Mouse (Mus musculus) CH12.LX (cell line): Measurements from ENCODE around the gene Dnm2. TPM values are rescaled to one million over a fixed set of nuclear protein-coding genes. Genes with fewer than 3 reads are reported as not detected.

ENCODE experiments used
- DNase-seq: peaks from one replicate; pipeline ENCODE4 v3.0.0-alpha.2; 2013; ENCODE audit errors: extremely low read depth
- H3K27ac ChIP-seq: 2 replicates; pipeline ENCODE4 v1.5.1; 2012; ENCODE audit warnings: low read depth, mild to moderate bottlenecking, control low read depth, moderate library complexity; ENCODE audit not compliant: insufficient read depth
- H3K27me3 ChIP-seq: replicated peaks from 2 replicates; pipeline ENCODE3; 2012; ENCODE audit warnings: inconsistent platforms
- H3K36me3 ChIP-seq, 2 experiments: replicated peaks in 1 of 2; 2 replicates each; pipeline versions ENCODE3 to v1.6.1; 2012; ENCODE audit warnings: inconsistent platforms in 1 of 2, low read length in 1 of 2, mild to moderate bottlenecking in 1 of 2, mixed read lengths in 1 of 2, moderate library complexity in 1 of 2; ENCODE audit not compliant: control insufficient read depth in 1 of 2, insufficient read depth in 1 of 2
- H3K4me1 ChIP-seq, 2 experiments: 2 replicates each; pipeline ENCODE4 v1.6.1; 2012; ENCODE audit warnings: inconsistent platforms in 1 of 2, moderate library complexity in 1 of 2; ENCODE audit not compliant: insufficient read depth in 2 of 2, control insufficient read depth in 1 of 2
- H3K4me2 ChIP-seq: 2 replicates; pipeline ENCODE4 v1.6.1; 2012; ENCODE audit warnings: low read depth, mild to moderate bottlenecking, control low read depth; ENCODE audit not compliant: poor library complexity, insufficient read depth, severe bottlenecking
- H3K4me3 ChIP-seq, 3 experiments: fragments of 150-350 bp in 1 of 3; sonication (generic) in 1 of 3; replicated peaks in 1 of 3; 2 replicates each; pipeline versions ENCODE3 to v1.5.1; 2011 to 2012; ENCODE audit warnings: low read depth in 2 of 3, low read length in 2 of 3, mild to moderate bottlenecking in 2 of 3, moderate library complexity in 2 of 3, control low read depth in 1 of 3, improper control_type of control experiment in 1 of 3, inconsistent platforms in 1 of 3, mixed read lengths in 1 of 3; ENCODE audit not compliant: poor library complexity in 1 of 3
- H3K79me2 ChIP-seq: replicated peaks from 2 replicates; pipeline ENCODE4 v1.6.1; 2012; ENCODE audit warnings: mild to moderate bottlenecking, moderate library complexity; ENCODE audit not compliant: control insufficient read depth, poor library complexity, insufficient read depth, severe bottlenecking; ENCODE audit errors: extremely low read depth
- H3K9ac ChIP-seq: 2 replicates; pipeline ENCODE4 v1.6.1; 2012; ENCODE audit warnings: low read depth, mild to moderate bottlenecking, control low read depth, moderate library complexity; ENCODE audit not compliant: insufficient read depth
- H3K9me3 ChIP-seq: replicated peaks from 2 replicates; pipeline ENCODE3; 2012; ENCODE audit warnings: low read length, inconsistent platforms, mixed read lengths
- BHLHE40 ChIP-seq: IDR thresholded peaks from 2 replicates; pipeline ENCODE4 v1.6.1; 2011; ENCODE audit warnings: mild to moderate bottlenecking, low read depth, low read length, improper control_type of control experiment
- CTCF ChIP-seq, 2 experiments: IDR thresholded peaks in 1 of 2; conservative IDR thresholded peaks in 1 of 2; 2 replicates each; pipeline ENCODE4 v1.5.1; 2011 to 2012; ENCODE audit warnings: low read depth in 2 of 2, low read length in 2 of 2, improper control_type of control experiment in 1 of 2, inconsistent platforms in 1 of 2, mild to moderate bottlenecking in 1 of 2, moderate library complexity in 1 of 2
- E2F4 ChIP-seq: IDR thresholded peaks from 2 replicates; pipeline ENCODE4 v1.6.1; 2011; ENCODE audit warnings: low read depth, low read length, improper control_type of control experiment; ENCODE audit not compliant: insufficient replicate concordance
- ELF1 ChIP-seq: IDR thresholded peaks from 2 replicates; pipeline ENCODE4 v1.6.1; 2014; ENCODE audit warnings: low read depth, mild to moderate bottlenecking, inconsistent platforms, low read length, improper control_type of control experiment
- IRF4 ChIP-seq: IDR thresholded peaks from 2 replicates; pipeline ENCODE4 v1.6.1; 2014; ENCODE audit warnings: low read depth, mild to moderate bottlenecking, inconsistent platforms, low read length, improper control_type of control experiment
- MAX ChIP-seq: IDR thresholded peaks from 2 replicates; pipeline ENCODE4 v1.6.1; 2011; ENCODE audit warnings: low read length, improper control_type of control experiment
- MXI1 ChIP-seq: IDR thresholded peaks from 2 replicates; pipeline ENCODE4 v1.6.1; 2011; ENCODE audit warnings: mild to moderate bottlenecking, low read depth, low read length, improper control_type of control experiment
- MYC ChIP-seq: IDR thresholded peaks from 2 replicates; pipeline ENCODE4 v1.6.1; 2011; ENCODE audit warnings: low read depth, mild to moderate bottlenecking, improper control_type of control experiment, low read length
- NELFE ChIP-seq: IDR thresholded peaks from 2 replicates; pipeline ENCODE4 v1.6.1; 2011; ENCODE audit warnings: low read depth, low read length, improper control_type of control experiment
- NRF1 ChIP-seq: IDR thresholded peaks from 2 replicates; pipeline ENCODE4 v1.6.1; 2014; ENCODE audit warnings: low read depth, mild to moderate bottlenecking, inconsistent platforms, low read length, improper control_type of control experiment, moderate library complexity
- POLR2AphosphoS2 ChIP-seq: IDR thresholded peaks from 2 replicates; pipeline ENCODE4 v1.6.1; 2011; ENCODE audit warnings: low read depth, low read length, improper control_type of control experiment
- RAD21 ChIP-seq: IDR thresholded peaks from 2 replicates; pipeline ENCODE4 v1.6.1; 2011; ENCODE audit warnings: low read depth, mild to moderate bottlenecking, low read length, improper control_type of control experiment, moderate library complexity
- RCOR1 ChIP-seq: conservative IDR thresholded peaks from 2 replicates; pipeline ENCODE4 v1.6.1; 2012; ENCODE audit warnings: low read depth, mild to moderate bottlenecking, inconsistent platforms, low read length, improper control_type of control experiment
- SIN3A ChIP-seq: IDR thresholded peaks from 2 replicates; pipeline ENCODE4 v1.6.1; 2012; ENCODE audit warnings: low read length, improper control_type of control experiment, inconsistent platforms
- TCF12 ChIP-seq: IDR thresholded peaks from 2 replicates; pipeline ENCODE4 v1.6.1; 2014; ENCODE audit warnings: low read depth, mild to moderate bottlenecking, inconsistent platforms, low read length, improper control_type of control experiment
- UBTF ChIP-seq: IDR thresholded peaks from 2 replicates; pipeline ENCODE4 v1.6.1; 2012; ENCODE audit warnings: low read depth, mild to moderate bottlenecking, inconsistent platforms, low read length, improper control_type of control experiment, moderate library complexity
- USF1 ChIP-seq: IDR thresholded peaks from 2 replicates; pipeline ENCODE4 v1.6.1; 2014; ENCODE audit warnings: low read depth, mild to moderate bottlenecking, inconsistent platforms, low read length, improper control_type of control experiment
- USF2 ChIP-seq: conservative IDR thresholded peaks from 2 replicates; pipeline ENCODE4 v1.6.1; 2011; ENCODE audit warnings: low read depth, low read length, improper control_type of control experiment
- ZC3H11A ChIP-seq: IDR thresholded peaks from 2 replicates; pipeline ENCODE4 v1.6.1; 2012; ENCODE audit warnings: low read depth, mild to moderate bottlenecking, inconsistent platforms, low read length, improper control_type of control experiment
- ZKSCAN1 ChIP-seq: IDR thresholded peaks from 2 replicates; pipeline ENCODE4 v1.6.1; 2012; ENCODE audit warnings: low read depth, inconsistent platforms, low read length, improper control_type of control experiment, borderline replicate concordance
- dilution Hi-C: fragments of 300-500 bp; cut with MboI; formaldehyde crosslinking; loops from 2 replicates; pipeline ENCODE4 v1.14.3; 2020; ENCODE audit warnings: low sequenced_read_pairs; ENCODE audit not compliant: extremely low pct_unique_long_range_greater_than_20kb, extremely low pct_ligation_motif_present
- in situ Hi-C: fragments of 300-500 bp; cut with MboI; formaldehyde crosslinking; loops from 3 replicates; pipeline ENCODE4 v1.14.3; 2019; ENCODE audit warnings: low sequenced_read_pairs, low pct_ligation_motif_present, low pct_unique_long_range_greater_than_20kb, mixed read lengths
- polyA plus RNA-seq: library from polyadenylated mRNA; unstranded; fragments of >175 nt; gene quantifications from 2 replicates; pipeline ENCODE4 v1.2.1, GENCODE M21; 2012; ENCODE audit warnings: low read depth; ENCODE audit not compliant: insufficient read length
- total RNA-seq, 2 experiments: library from RNA; depleted of rRNA; stranded (reverse); fragments of 300-350 nt in 1 of 2; fragments of >200 nt in 1 of 2; gene quantifications; 2 replicates each; pipeline ENCODE4 v1.2.3; 2012 to 2014

The Dnm2 gene
- total and polyA plus RNA-seq, 3 experiments = 36.4 to 64.3 (median 55.4) TPM

DNA sequence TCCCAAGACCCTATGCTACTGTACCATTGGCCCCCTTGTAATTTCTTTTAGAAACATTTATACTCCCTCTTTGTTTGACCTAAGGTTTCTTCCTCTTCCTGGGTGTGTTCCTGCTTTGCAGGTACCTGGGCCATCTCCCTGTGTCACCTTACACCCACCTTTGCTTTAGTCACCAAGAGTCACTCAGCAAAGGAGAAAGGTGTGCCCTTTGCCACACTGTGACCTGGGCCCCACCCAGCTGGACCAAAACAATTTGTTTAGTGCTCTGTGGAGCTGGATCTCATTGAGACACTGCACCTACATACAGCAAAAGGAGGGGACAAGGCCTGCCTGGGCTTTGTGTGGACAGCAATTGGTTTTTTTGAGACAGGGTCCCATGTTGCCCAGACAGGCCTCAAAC lies 15.7 kb downstream of the Dnm2 start:
- no peak overlapping the region for H3K27ac ChIP-seq
- peaks cover 0 to 68% of the 10 kb centered on the region in 2 experiments for H3K36me3 ChIP-seq
- no peak for DNase-seq
- no peaks in the 10 kb centered on the region for H3K9me3 ChIP-seq
- in situ Hi-C loops (no loop called here), dilution Hi-C loops (no loop called here)
- peaks cover 8% of the 10 kb centered on the region for H3K79me2 ChIP-seq
- H3K4me3 ChIP-seq = no peak overlapping the region
- H3K9ac ChIP-seq = no peak overlapping the region
- no peak overlapping the region for H3K4me2 ChIP-seq
- no peaks in the 10 kb centered on the region for H3K27me3 ChIP-seq
- peaks cover 13 to 40% of the 10 kb centered on the region in 2 experiments for H3K4me1 ChIP-seq
- TF ChIP-seq USF1 (no peak), UBTF (no peak), RCOR1 (no peak), NELFE (no peak), MAX (no peak), CTCF (conservative IDR thresholded peaks at IDR 0.05 in 1 of 2, IDR thresholded peaks at IDR 0.05 in 1 of 2; ENCODE audit: low read depth in 2 of 2, low read length in 2 of 2) (no peak), RAD21 (no peak)

GRCm38 (mm10) chr9:21443853-21444252 lies 19.1 kb downstream of the Dnm2 start:
- Histone ChIP-seq H3K27me3 (no peaks in the 10 kb centered on the region), H3K9me3 (no peaks in the 10 kb centered on the region), H3K9ac (no peak overlapping the region), H3K4me3 (no peak overlapping the region), H3K79me2 (peaks cover 3% of the 10 kb centered on the region), H3K4me2 (no peak overlapping the region), H3K4me1 (peaks cover 13 to 27% of the 10 kb centered on the region in 2 experiments), H3K36me3 (peaks cover 10 to 76% of the 10 kb centered on the region in 2 experiments), H3K27ac (no peak overlapping the region)
- dilution Hi-C loops = no loop called here
- no peak for DNase-seq
- in situ Hi-C loops = no loop called here
- TF ChIP-seq SIN3A = no peak
- TF ChIP-seq IRF4 = no peak
- TF ChIP-seq MYC = no peak
- TF ChIP-seq E2F4 = no peak
- no peak for TF ChIP-seq UBTF
- TF ChIP-seq ZC3H11A = no peak
- no peak for TF ChIP-seq BHLHE40
- no peak for TF ChIP-seq POLR2AphosphoS2
- TF ChIP-seq TCF12 = no peak
- no peak for TF ChIP-seq MXI1
- TF ChIP-seq USF2 = no peak
- TF ChIP-seq ZKSCAN1 = no peak
- no peak for TF ChIP-seq NRF1
- TF ChIP-seq ELF1 = no peak
